12 mouse cellular contexts compared by ENCODE assay signal in genomic region chr4:63226164-63226882, GRCm38 (mm10). TPM values are rescaled to one million over a fixed set of nuclear protein-coding genes. Genes with fewer than 3 reads are reported as not detected.
DNase-seq lines count a peak whose midpoint lies in the region; ATAC-seq and TF ChIP-seq lines count a peak whose summit lies in the region.
"Had no signal": no experiment of that assay in that cellular context is flagged by ENCODE, and none has a peak within 500 bp of the region (broad histone marks: within the 10 kb centered on the region; RNA-seq: fewer than 3 reads in every experiment).

No protein-coding gene starts in this region.

- intact Hi-C loops in left cerebral cortex, postnatal 4 days (cut with DNase I): no loop called here
- intact Hi-C loops in left cerebral cortex, postnatal 36 days (cut with DNase I): no loop called here

- no peak for TF ChIP-seq POLR2A in brain, embryonic 14.5 days (IDR thresholded peaks at IDR 0.05; ENCODE audit: borderline replicate concordance, extremely low read depth, insufficient read depth, insufficient read length, poor library complexity, severe bottlenecking)

- no peak for TF ChIP-seq CTCF in brain, embryonic 14.5 days (IDR thresholded peaks at IDR 0.05; ENCODE audit: borderline replicate concordance, extremely low read depth, insufficient read depth, insufficient read length)

- H3K4me3 ChIP-seq in forebrain, embryonic 16.5 days (replicated peaks; ENCODE audit: low read length): no peak overlapping the region
- H3K4me3 ChIP-seq: megakaryocyte, embryonic 14.5 days had no signal

- H3K27ac ChIP-seq in forebrain, embryonic 16.5 days (ENCODE audit: low read length): no peak overlapping the region

- H3K9ac ChIP-seq in forebrain, embryonic 16.5 days (replicated peaks; ENCODE audit: low read depth, low read length): no peak overlapping the region

- WGBS in forebrain, embryonic 16.5 days: 48% methylated on average over 8 of the region's 8 CpGs

- no peaks in the 10 kb centered on the region for H3K27me3 ChIP-seq in forebrain, embryonic 16.5 days (replicated peaks; ENCODE audit: control insufficient read depth, insufficient read depth, low read length)

- peak; percentile 88 for DNase-seq in left cerebral cortex, postnatal 4 days
- no peak for DNase-seq in left cerebral cortex, postnatal 36 days (ENCODE audit: low spot score in 2 of 2)
- DNase-seq in brain, embryonic 14.5 days (ENCODE audit: low read depth): peak; percentile 84
- peak; percentile 51 to 58 for DNase-seq in kidney, postnatal 4 days
- no peak for DNase-seq in adrenal gland, adult 18-20 months (ENCODE audit: low spot score in 2 of 2)
- no peak for DNase-seq in cerebellum, postnatal 36 days
- DNase-seq in heart, adult 18-20 months: no peak

- H3K9me3 ChIP-seq in forebrain, embryonic 16.5 days (ENCODE audit: control insufficient read depth, low read length): no peaks in the 10 kb centered on the region
- H3K9me3 ChIP-seq: megakaryocyte, embryonic 14.5 days had no signal

- peak; percentile 57 for ATAC-seq in forebrain, embryonic 16.5 days

- H3K4me1 ChIP-seq in forebrain, embryonic 16.5 days (replicated peaks; ENCODE audit: control insufficient read depth, insufficient read depth, low read length): peaks cover 18% of the 10 kb centered on the region
- H3K4me1 ChIP-seq: megakaryocyte, embryonic 14.5 days had no signal

- no peak overlapping the region for H3K4me2 ChIP-seq in forebrain, embryonic 16.5 days (ENCODE audit: low read length)

- H3K36me3 ChIP-seq in forebrain, embryonic 16.5 days (ENCODE audit: control insufficient read depth, insufficient read depth): no peaks in the 10 kb centered on the region
- H3K36me3 ChIP-seq: G1E had no signal

RNA-seq across cellular contexts. Expression of gene Col27a1, which starts 12.5 kb away (rescaled TPM):
- 1 to 10 TPM; 2.5 to 3.1 TPM for total RNA-seq in left cerebral cortex, postnatal 4 days (2021)
- total RNA-seq in left cerebral cortex, postnatal 36 days (2021): 1 to 10 TPM; 2.2 to 4.3 TPM
- polyA plus RNA-seq in brain, embryonic 14.5 days (2012; rRNA removed): 5.7 and 6.5 TPM in 2 replicates
- 0.88 and 0.98 TPM in 2 replicates for polyA plus RNA-seq in forebrain, embryonic 16.5 days (2015; fragmentation: Nextera tagmentation; extraction: Ambion mirVana)
- total RNA-seq in adrenal gland, adult 18-20 months (2021): 10 to 100 TPM; 10.6 to 15.1 TPM
- total RNA-seq in heart, adult 18-20 months (2021): 1 to 10 TPM; 1.1 to 1.6 TPM
- polyA plus RNA-seq: G1E had no signal

RNA-seq across cellular contexts. Expression of gene Kif12, which starts 54.4 kb away (rescaled TPM):
- total RNA-seq in left cerebral cortex, postnatal 4 days (2021): not detected
- not detected for total RNA-seq in left cerebral cortex, postnatal 36 days (2021)
- polyA plus RNA-seq in brain, embryonic 14.5 days (2012; rRNA removed): 0.04 and 0.05 TPM in 2 replicates
- 0.10 and 0.17 TPM in 2 replicates for polyA plus RNA-seq in forebrain, embryonic 16.5 days (2015; fragmentation: Nextera tagmentation; extraction: Ambion mirVana)
- total RNA-seq in adrenal gland, adult 18-20 months (2021): under 1 TPM in 1 of 2 experiments, not detected in 1; 0.17 TPM
- not detected for total RNA-seq in heart, adult 18-20 months (2021)
- total RNA-seq: G1E; granulocyte monocyte progenitor cell, adult 5-6 weeks; layer of hippocampus, postnatal 14 days had no signal
- polyA plus RNA-seq: G1E had no signal

Comparison
In these comparisons a context has a peak if more than half of its experiments do, and no peak if none do; other contexts are left out.
1. DNase-seq: peak in left cerebral cortex, postnatal 4 days (single experiment), brain, embryonic 14.5 days (single experiment) and kidney, postnatal 4 days (2 of 2); none in left cerebral cortex, postnatal 36 days (0 of 2), adrenal gland, adult 18-20 months (0 of 2), cerebellum, postnatal 36 days (0 of 2) and heart, adult 18-20 months (0 of 2).